Mouse (Mus musculus) cerebellum, adult 2 months (tissue): ENCODE measurements at regions not wholly inside any gene's neighbourhood (a gene's known extent, or its start where the extent isn't known, plus 50 kb on each side); places are given as distances from the start of the nearest gene placed in this dataset.

ENCODE experiments used
- CTCF ChIP-seq: fragments of 200-500 bp; IDR thresholded peaks from 2 replicates; pipeline ENCODE4 v1.5.1; 2011; ENCODE audit warnings: low read depth, mild to moderate bottlenecking, control low read depth, low read length, moderate library complexity, borderline replicate concordance; ENCODE audit not compliant: insufficient read depth
- POLR2A ChIP-seq: fragments of 200-500 bp; IDR thresholded peaks from 2 replicates; pipeline ENCODE4 v1.6.1; 2011; ENCODE audit warnings: low read length, control low read depth, borderline replicate concordance; ENCODE audit not compliant: insufficient read depth

DNA sequence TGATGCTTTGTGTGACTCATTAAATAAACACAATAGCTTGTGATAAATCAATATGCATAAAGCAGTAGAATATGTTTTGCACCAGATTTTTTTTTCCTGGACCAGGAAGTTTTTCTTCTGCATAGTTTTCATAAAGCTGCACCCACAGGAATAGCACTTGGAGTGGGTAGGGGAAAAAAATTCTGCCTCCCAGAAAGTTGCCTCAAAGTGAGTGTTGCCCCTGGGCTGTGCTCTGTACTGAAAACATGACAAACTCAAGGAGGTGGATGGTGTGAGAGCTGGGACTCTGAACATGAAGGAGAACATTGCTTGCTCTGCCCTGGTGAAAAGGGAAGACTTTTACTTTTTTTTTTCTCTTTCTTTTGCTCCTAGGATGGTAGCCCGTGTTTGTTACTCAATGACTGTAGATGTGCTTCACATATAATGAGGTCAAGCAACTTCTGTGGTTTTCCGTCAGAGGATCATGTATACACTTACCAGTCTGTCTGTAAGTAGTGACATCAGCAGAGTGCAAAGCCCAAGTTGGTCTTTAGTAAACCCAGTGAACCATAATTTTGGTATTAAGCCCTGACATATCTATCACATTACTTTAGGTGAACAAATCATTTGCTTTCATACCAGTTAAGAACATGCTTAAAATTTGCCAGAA is 164.1 kb upstream of the Lcorl start:
- TF ChIP-seq POLR2A (no peak), CTCF (no peak)
